Mouse (Mus musculus): Measurements from ENCODE around the gene Stxbp5.
A peak's percentile ranks its signal among the peaks of the same experiment; 100 is the strongest.

Stxbp5 gene

GRCm38 (mm10) chr10:9760264-9760663, 140.6 kb downstream of the Stxbp5 start:
- DNase-seq (ENCODE audit: low read depth, low spot score), result no peak

GRCm38 (mm10) chr10:9756546-9756945, 144.3 kb downstream of the Stxbp5 start:
- DNase-seq (ENCODE audit: low read depth, low spot score), result no peak

GRCm38 (mm10) chr10:9754893-9755541, 145.9 kb downstream of the Stxbp5 start:
- DNase-seq (ENCODE audit: low read depth, low spot score), result peak; percentile 53

DNA sequence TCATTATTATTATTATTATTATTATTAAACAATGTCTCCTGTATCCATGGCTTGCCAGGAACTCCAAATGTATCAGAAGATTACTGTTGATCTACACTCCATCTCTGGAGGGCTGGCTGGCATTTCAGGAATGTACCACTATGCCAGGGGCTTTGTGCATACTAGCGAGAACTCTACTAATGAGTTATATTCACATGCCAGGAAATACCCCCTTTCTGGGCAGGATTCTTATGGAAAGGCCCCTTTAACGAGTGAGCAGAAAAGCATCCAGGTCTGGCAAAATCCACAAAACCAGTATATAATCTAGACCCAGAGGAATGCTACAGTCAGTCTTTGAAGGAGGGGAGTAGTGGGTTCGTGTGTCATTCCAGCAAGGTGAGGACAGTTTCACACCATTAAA, 167.0 kb downstream of the Stxbp5 start:
- no peak for DNase-seq (ENCODE audit: low read depth, low spot score)

GRCm38 (mm10) chr10:9732065-9732749, 168.7 kb downstream of the Stxbp5 start:
- no peak for DNase-seq (ENCODE audit: low read depth, low spot score)

- DNase-seq (ENCODE audit: low read depth, low spot score), result no peak
Observed at GRCm38 (mm10) chr10:9722519-9723303, 178.2 kb downstream of the Stxbp5 start.

GRCm38 (mm10) chr10:9720027-9720426, 180.9 kb downstream of the Stxbp5 start:
- DNase-seq (ENCODE audit: low read depth, low spot score), result no peak

- DNase-seq (ENCODE audit: low read depth, low spot score), result no peak
Observed at GRCm38 (mm10) chr10:9718086-9718485, 182.8 kb downstream of the Stxbp5 start.

Data from ES-CJ7 (cell line).